Mouse (Mus musculus) hindlimb bud, embryonic 11.5 days (tissue): ENCODE measurements at regions not wholly inside any gene's neighbourhood (a gene's known extent, or its start where the extent isn't known, plus 50 kb on each side); places are given as distances from the start of the nearest gene placed in this dataset.
A peak's percentile ranks its signal among the peaks of the same experiment; 100 is the strongest.

ENCODE experiments used
- DNase-seq: peaks from one replicate; pipeline ENCODE4 v3.0.0-alpha.2; 2012; ENCODE audit warnings: low read depth, low spot score; ENCODE audit errors: extremely low spot score

DNA sequence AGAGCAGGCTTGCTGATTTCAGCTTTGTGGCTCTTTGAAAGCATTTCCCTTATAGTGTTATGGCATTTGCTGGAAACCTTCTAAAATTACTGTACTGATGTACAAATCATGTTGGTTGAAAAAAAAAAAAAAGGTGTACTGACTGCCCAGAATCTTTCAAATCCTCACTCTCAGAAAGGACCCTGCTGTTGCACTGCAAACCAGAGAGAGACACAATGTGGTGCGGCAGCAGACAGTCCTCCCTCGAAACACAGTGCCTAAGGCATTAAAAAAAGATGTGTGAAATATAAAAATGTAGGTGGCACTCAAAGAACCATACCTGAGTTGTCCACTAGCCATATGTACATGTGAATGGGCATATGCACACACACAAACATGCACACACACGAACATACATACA, 128.3 kb downstream of the Actr3 start:
- DNase-seq, result no peak

GRCm38 (mm10) chr1:125298520-125299090, 136.9 kb downstream of the Actr3 start:
- DNase-seq, result no peak

- DNase-seq, result no peak
These were observed 139.9 kb downstream of the Actr3 start for GRCm38 (mm10) chr1:125295646-125296045.

- no peak for DNase-seq
These were observed 145.1 kb downstream of the Actr3 start for GRCm38 (mm10) chr1:125290320-125291021.

DNA sequence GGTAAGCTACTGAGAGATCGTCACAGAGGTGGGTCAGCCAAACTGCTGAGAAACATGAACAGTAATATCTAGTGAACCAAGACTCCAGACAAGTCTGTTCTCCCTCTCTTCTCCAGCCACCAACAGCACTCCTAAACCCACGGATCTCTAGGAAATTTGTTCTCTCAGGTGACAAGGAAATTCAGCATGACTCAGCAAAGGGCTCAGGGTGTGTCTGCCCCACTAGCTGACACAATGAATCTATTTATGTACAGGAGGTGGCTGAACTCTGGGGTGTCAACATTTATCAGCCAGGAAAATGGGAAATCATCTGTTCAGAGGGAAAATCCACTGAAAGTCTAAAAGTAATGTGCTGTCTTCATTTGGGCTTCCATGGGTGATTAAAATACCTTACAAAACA, 149.2 kb downstream of the Actr3 start:
- no peak for DNase-seq

GRCm38 (mm10) chr1:125284693-125285092, 150.8 kb downstream of the Actr3 start:
- no peak for DNase-seq

- DNase-seq, result no peak
These were observed 161.8 kb downstream of the Actr3 start for GRCm38 (mm10) chr1:125273752-125274151.

GRCm38 (mm10) chr1:125263684-125264083, 171.8 kb downstream of the Actr3 start:
- DNase-seq, result no peak

GRCm38 (mm10) chr1:125263068-125263467, 172.5 kb downstream of the Actr3 start:
- DNase-seq, result no peak

- DNase-seq, result no peak
These were observed 193.2 kb downstream of the Actr3 start for GRCm38 (mm10) chr1:125242345-125242744.

DNA sequence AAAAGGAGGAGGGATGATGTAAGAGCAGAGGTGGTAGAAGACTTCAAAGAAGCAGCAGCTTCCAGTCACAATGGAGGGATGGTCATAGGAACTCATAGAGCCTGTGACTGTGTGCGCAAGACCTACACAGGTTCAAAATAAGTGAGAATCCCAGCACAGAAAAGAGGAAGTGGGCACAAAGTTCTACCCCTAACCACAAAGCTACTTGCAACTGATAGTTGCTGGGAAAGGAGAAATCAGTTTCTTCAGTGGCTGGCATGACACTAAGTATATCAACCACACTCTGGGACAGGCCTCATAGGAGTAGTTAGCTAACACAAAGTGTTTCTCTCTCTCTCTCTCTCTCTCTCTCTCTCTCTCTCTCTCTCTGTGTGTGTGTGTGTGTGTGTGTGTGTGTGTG, 193.8 kb downstream of the Actr3 start:
- no peak for DNase-seq

- no peak for DNase-seq
These were observed 197.9 kb downstream of the Actr3 start for GRCm38 (mm10) chr1:125237595-125237988.

- no peak for DNase-seq
These were observed 198.5 kb downstream of the Actr3 start for GRCm38 (mm10) chr1:125236948-125237594.

DNA sequence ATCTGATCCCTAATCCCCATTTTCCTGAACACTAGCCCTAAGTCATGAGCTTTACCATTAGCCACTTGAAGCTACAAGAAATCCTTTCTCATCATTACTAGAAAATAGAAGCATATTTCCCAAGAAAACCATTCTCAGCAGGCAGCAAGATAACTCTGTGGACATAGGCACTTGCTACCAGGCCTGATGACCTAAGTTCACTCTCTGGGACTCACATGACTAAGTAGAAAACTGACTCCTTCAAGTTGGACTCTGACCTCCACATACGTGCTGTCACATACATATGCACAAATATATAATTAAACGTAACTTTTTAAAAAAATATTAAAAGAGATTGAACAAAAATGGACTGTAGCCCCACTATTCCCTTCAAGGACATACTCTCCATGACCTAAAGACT, 200.8 kb downstream of the Actr3 start:
- no peak for DNase-seq

DNA sequence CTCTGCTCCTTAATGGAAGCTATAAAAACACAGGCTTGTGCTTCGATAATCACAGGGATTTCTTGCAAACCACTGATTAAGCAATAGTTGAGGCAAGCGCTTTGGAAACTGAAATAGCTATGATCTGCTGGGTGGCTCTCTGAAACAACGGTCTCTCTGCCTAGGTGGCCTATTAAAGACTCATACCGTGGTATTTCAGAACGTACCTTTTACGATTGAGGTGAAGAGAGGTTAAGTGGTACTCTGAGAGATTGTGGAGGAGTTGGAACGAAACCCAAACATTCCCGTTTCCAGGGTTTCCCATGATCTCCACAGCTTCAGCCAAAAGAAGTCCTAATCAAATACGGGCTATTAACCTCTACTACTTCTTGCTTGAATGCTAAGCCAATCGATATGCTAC, 212.2 kb downstream of the Actr3 start:
- peak; percentile 49 for DNase-seq

DNA sequence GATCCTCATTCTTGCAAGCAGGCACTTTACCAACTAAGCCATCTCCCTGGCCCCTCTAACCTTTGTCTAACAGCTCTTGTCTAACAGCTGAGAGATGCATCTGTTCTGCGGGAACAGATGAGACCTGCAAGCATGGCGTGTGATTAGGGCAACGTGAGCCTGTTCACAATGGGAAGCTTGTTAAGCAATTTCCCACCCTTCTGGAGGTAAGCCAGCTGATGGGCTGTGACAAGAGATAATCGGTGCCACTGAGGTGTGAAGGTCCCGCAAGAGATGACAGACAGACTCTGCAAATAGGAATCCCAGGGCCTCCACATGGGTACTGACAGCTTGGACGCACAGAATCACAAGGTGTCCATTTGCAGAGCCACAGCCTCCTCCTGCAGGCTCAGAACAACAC, 219.3 kb downstream of the Actr3 start:
- no peak for DNase-seq

GRCm38 (mm10) chr1:125187091-125187490, 248.4 kb downstream of the Actr3 start:
- no peak for DNase-seq

- no peak for DNase-seq
These were observed 259.2 kb downstream of the Actr3 start for GRCm38 (mm10) chr1:125176124-125176937.

DNA sequence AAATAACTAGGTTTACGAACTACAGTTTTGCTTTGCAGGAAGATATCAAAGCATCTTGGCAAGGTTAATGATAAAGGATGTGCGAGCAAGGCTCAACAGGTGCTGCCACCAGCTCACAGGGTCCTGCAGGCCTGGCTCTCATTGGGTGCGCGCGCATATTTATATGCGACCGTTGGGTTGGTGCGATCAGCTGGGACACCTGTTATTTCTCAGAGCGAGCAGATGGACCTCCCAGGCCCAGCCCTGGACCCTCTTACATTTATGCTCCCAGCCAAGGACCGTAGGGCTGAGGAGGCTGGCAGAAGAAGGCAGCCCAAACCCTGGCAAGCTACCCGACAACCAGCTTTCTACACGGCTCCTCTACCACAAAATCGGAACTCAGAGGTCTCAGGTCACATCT, 260.8 kb downstream of the Actr3 start:
- no peak for DNase-seq

- DNase-seq, result no peak
These were observed 263.1 kb downstream of the Actr3 start for GRCm38 (mm10) chr1:125172474-125172873.

GRCm38 (mm10) chr1:125165226-125165625, 270.3 kb downstream of the Actr3 start:
- DNase-seq, result no peak

DNA sequence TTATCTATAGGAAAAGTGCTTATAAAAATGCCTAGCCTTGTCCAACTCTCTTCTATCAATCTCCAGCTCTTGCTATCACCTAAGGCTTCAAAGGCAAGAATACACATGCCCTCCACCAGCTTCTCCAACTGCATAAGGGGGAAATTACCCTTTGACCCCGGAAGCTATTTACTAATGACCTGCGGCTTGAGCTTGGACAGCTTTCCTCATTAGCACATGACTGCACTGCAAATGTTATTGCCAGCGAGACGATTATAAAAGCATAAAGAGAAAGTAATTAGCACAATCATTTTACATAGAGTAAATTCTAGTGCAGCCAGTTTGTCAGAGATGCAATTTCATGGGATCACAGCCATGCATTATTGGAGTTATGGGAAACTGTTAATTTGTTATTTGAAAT, 277.0 kb downstream of the Actr3 start:
- DNase-seq, result peak; percentile 18
